Mouse (Mus musculus) MEL (cell line): ENCODE results near the gene Anapc11.

ENCODE experiments used
- CTCF ChIP-seq, 3 experiments: IDR thresholded peaks in 2 of 3; conservative IDR thresholded peaks in 1 of 3; 2 replicates each; pipeline ENCODE4 v1.5.1; 2011 to 2012; ENCODE audit warnings: low read length in 3 of 3, low read depth in 2 of 3, mild to moderate bottlenecking in 2 of 3, improper control_type of control experiment in 1 of 3, inconsistent platforms in 1 of 3, mixed read lengths in 1 of 3, moderate library complexity in 1 of 3; ENCODE audit not compliant: control insufficient read depth in 1 of 3, insufficient read depth in 1 of 3, poor library complexity in 1 of 3, severe bottlenecking in 1 of 3
- EP300 ChIP-seq, 2 experiments: IDR thresholded peaks; 2 replicates each; pipeline ENCODE4 v1.6.1; 2011; ENCODE audit warnings: improper control_type of control experiment in 2 of 2, low read length in 2 of 2, low read depth in 1 of 2, mild to moderate bottlenecking in 1 of 2
- MAFK ChIP-seq: IDR thresholded peaks from 2 replicates; pipeline ENCODE4 v1.6.1; 2011; ENCODE audit warnings: low read depth, mild to moderate bottlenecking, low read length, improper control_type of control experiment, borderline replicate concordance
- MAX ChIP-seq: IDR thresholded peaks from 2 replicates; pipeline ENCODE4 v1.6.1; 2011; ENCODE audit warnings: low read length, improper control_type of control experiment
- NELFE ChIP-seq: IDR thresholded peaks from 2 replicates; pipeline ENCODE4 v1.6.1; 2011; ENCODE audit warnings: low read depth, low read length, improper control_type of control experiment
- POLR2A ChIP-seq, 2 experiments: IDR thresholded peaks; 2 replicates each; pipeline ENCODE4 v1.6.1; 2011 to 2012; ENCODE audit warnings: low read length in 2 of 2, mild to moderate bottlenecking in 2 of 2, control low read depth in 1 of 2, improper control_type of control experiment in 1 of 2, low read depth in 1 of 2, moderate library complexity in 1 of 2; ENCODE audit not compliant: control insufficient read depth in 1 of 2, insufficient read depth in 1 of 2, poor library complexity in 1 of 2
- RAD21 ChIP-seq: IDR thresholded peaks from 2 replicates; pipeline ENCODE4 v1.6.1; 2011; ENCODE audit warnings: mild to moderate bottlenecking, low read depth, low read length, improper control_type of control experiment
- ZMIZ1 ChIP-seq: IDR thresholded peaks from 2 replicates; pipeline ENCODE4 v1.6.1; 2012; ENCODE audit warnings: low read depth, mild to moderate bottlenecking, inconsistent platforms, low read length, improper control_type of control experiment, moderate library complexity
- ZNF384 ChIP-seq: IDR thresholded peaks from 2 replicates; pipeline ENCODE4 v1.6.1; 2012; ENCODE audit warnings: low read depth, mild to moderate bottlenecking, inconsistent platforms, low read length, improper control_type of control experiment

GRCm38 (mm10) chr11:120600716-120601115 lies 2.5 kb downstream of the Anapc11 start:
- TF ChIP-seq CTCF (IDR thresholded peaks at IDR 0.05 in 2 of 3, conservative IDR thresholded peaks at IDR 0.05 in 1 of 3; ENCODE audit: control insufficient read depth in 1 of 3, insufficient read depth in 1 of 3, low read depth in 2 of 3, low read length in 3 of 3, poor library complexity in 1 of 3, severe bottlenecking in 1 of 3), result no peak
- TF ChIP-seq NELFE, result no peak
- TF ChIP-seq MAX, result no peak
- TF ChIP-seq RAD21, result no peak
- 0 out of 4 replicates have a peak, but pooled peaks of 1 of the 2 experiments have one; percentile 6 for TF ChIP-seq POLR2A (IDR thresholded peaks at IDR 0.05; ENCODE audit: control insufficient read depth in 1 of 2, insufficient read depth in 1 of 2, low read depth in 1 of 2, low read length in 2 of 2, poor library complexity in 1 of 2)
- TF ChIP-seq MAFK, result no peak
- no peak for TF ChIP-seq ZNF384
- no peak for TF ChIP-seq EP300 (IDR thresholded peaks at IDR 0.05; ENCODE audit: low read depth in 1 of 2, low read length in 2 of 2)
- no peak for TF ChIP-seq ZMIZ1
